Mouse (Mus musculus) lung, adult 2 months (tissue): ENCODE measurements around the gene Rab22a.

Experiments
- CTCF ChIP-seq: fragments of 200-500 bp; IDR thresholded peaks from 2 replicates; pipeline ENCODE4 v1.5.1; 2011; ENCODE audit warnings: mild to moderate bottlenecking, low read length, control low read depth; ENCODE audit not compliant: insufficient read depth
- POLR2A ChIP-seq: fragments of 200-500 bp; IDR thresholded peaks from 2 replicates; pipeline ENCODE4 v1.6.1; 2011; ENCODE audit warnings: low read depth, mild to moderate bottlenecking, control low read depth, low read length, borderline replicate concordance; ENCODE audit errors: extremely low read depth

- no peak for TF ChIP-seq CTCF
- no peak for TF ChIP-seq POLR2A
Measured at GRCm38 (mm10) chr2:173657736-173658135, 1.8 kb upstream of the Rab22a start.
